Mouse (Mus musculus): ENCODE data around the gene Pard3b.

DNA sequence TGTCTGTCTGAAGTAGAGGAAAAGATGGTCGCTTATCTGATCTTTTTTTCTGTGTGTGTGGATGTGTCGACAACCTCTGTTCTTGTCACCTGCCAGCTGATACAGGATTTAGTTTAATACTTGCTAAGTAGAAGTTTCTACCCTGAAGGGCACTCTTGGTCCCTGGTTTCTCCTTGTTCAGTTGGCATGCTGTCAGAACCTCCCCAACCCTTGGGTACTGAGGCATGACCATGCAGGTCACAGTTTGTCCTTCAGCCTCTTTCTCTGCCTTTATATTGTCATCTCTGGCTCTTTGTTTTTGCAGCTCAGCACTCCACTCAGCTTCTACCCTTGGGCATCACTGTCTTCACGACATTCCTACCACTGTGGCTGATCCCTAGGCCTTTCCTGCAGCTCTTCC lies 21.3 kb downstream of the Pard3b start:
- TF ChIP-seq CTCF (IDR thresholded peaks at IDR 0.05; ENCODE audit: insufficient read depth, low read depth, low read length), result no peak
- no peak for TF ChIP-seq POLR2A (IDR thresholded peaks at IDR 0.05; ENCODE audit: insufficient read depth, low read depth, low read length)
